Comparison of ENCODE assay signal across 8 mouse cellular contexts in the genomic region with DNA sequence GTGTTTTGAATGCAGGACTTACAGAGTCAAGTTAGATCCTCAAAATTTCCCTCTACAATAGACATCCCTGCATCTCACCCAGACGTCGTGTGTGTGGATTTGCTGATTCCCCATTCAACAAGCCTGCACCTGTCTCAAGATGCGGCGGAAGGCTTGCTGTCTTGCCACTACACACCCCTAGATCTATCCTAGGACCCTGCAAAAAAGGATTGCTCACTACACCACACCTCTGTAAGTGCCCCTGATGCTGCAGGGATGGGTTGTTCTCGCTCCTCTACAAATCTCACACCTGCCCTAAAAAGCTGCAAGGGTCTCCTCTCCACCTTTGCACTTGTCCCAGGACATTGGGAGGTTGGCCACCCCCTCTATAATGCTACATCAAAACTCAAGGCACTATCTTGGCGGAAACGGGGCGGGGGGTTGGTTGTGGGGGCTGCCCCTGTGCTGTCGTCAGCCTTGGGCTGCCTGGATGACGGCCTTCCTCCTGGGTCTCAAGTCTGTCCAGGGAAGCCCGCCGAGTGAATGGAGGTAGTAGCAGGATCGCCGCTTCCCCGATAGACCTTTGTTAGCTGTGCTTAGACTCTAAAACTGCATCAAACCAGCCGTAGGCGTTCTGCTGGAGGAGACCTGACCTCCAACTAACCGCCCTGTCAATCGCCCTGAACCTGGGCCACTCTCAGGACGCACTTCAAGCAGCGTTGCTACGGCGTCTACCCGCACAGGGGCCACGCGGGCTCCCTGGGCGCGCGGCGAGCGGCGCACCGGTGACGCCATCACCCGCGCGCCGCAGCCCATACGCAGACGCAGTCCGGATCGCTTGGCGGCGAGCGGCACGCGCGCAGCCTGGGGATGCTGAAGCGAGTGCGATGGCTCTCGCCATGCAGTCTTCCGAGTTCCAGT. TPM values are rescaled to one million over a fixed set of nuclear protein-coding genes. Genes with fewer than 3 reads are reported as not detected.
A peak's percentile ranks its signal among the peaks of the same experiment; 100 is the strongest.
DNase-seq lines count a peak whose midpoint lies in the region; ATAC-seq and TF ChIP-seq lines count a peak whose summit lies in the region.

A gene (plus strand): TSS at position 492 of the 900 bp plus-strand sequence.
A gene (minus strand): TSS at position 741 of the 900 bp plus-strand sequence.

- peak; percentile 82 for ATAC-seq in common myeloid progenitor, adult 5-6 weeks (replicated peaks; ENCODE audit: low read depth, poor library complexity, severe bottlenecking)
- peak; percentile 91 for ATAC-seq in inflammation-experienced regulatory T-cells, adult 6 months

- no peak for TF ChIP-seq CTCF in gastrocnemius, adult 2 months (IDR thresholded peaks at IDR 0.05)

- peak; percentile 75 for DNase-seq in adipocyte (ENCODE audit: low spot score)
- DNase-seq in gastrocnemius, adult 2 months: peak; percentile 86
- DNase-seq in left cerebral cortex, postnatal 25 days (ENCODE audit: low spot score in 2 of 2): peak; percentile 76 to 81
- DNase-seq in mesoderm, embryonic 11.5 days (ENCODE audit: low read depth, low spot score): peak; percentile 88
- DNase-seq in right cerebral cortex, postnatal 36 days (ENCODE audit: low spot score in 2 of 2): peak; percentile 56 to 66
- peak; percentile 63 to 74 for DNase-seq in urinary bladder, postnatal 4 days (ENCODE audit: low spot score in 2 of 2)

- intact Hi-C loops in gastrocnemius, adult 2 months (cut with DNase I): loop anchor here (5.0 kb wide), 1 partner anchor 171 kb away; no protein-coding TSS in a partner anchor
- intact Hi-C loops in left cerebral cortex, postnatal 25 days (cut with DNase I): no loop called here

- H3K27ac ChIP-seq in gastrocnemius, adult 2 months: peak within 1 kb of the TSS; percentile 88

- H3K4me3 ChIP-seq in gastrocnemius, adult 2 months: peak within 1 kb of the TSS; percentile 92

RNA-seq across cellular contexts. Expression of the first gene that starts in this region (rescaled TPM):
- 46.8 and 66.6 TPM in 2 replicates for total RNA-seq in common myeloid progenitor, adult 5-6 weeks (2017)
- 1 to 10 TPM; 7.0 to 9.3 TPM for total RNA-seq in gastrocnemius, adult 2 months (2021)
- polyA plus RNA-seq in inflammation-experienced regulatory T-cells, adult 6 months (2017; shearing (Covaris generic)): 10 to 100 TPM; 59.8 to 76.9 (median 64.4) TPM
- total RNA-seq in left cerebral cortex, postnatal 25 days (2021): 10 to 100 TPM; 15.8 to 19.8 TPM

RNA-seq across cellular contexts. Expression of the second gene that starts in this region (rescaled TPM):
- total RNA-seq in common myeloid progenitor, adult 5-6 weeks (2017): 0.15 TPM in 1 of 2 replicates, not detected in the other
- total RNA-seq in gastrocnemius, adult 2 months (2021): 1 to 10 TPM in 1 of 2 experiments, under 1 TPM in 1; 0.46 to 1.5 TPM
- polyA plus RNA-seq in inflammation-experienced regulatory T-cells, adult 6 months (2017; shearing (Covaris generic)): 1 to 10 TPM in 2 of 3 experiments, under 1 TPM in 1; 0.57 to 5.1 (median 3.2) TPM
- 1 to 10 TPM in 1 of 2 experiments, under 1 TPM in 1; 0.62 to 1.1 TPM for total RNA-seq in left cerebral cortex, postnatal 25 days (2021)

Comparison
In these comparisons a context has a peak if more than half of its experiments do, and no peak if none do; other contexts are left out.
1. Peak in every context shown above with its lines: DNase-seq, ATAC-seq, H3K4me3 ChIP-seq and H3K27ac ChIP-seq.